Mouse (Mus musculus) forebrain, embryonic 14.5 days (tissue): ENCODE measurements at regions not wholly inside any gene's neighbourhood (a gene's known extent, or its start where the extent isn't known, plus 50 kb on each side); places are given as distances from the start of the nearest gene placed in this dataset.
A peak's percentile ranks its signal among the peaks of the same experiment; 100 is the strongest.

Experiments
- ATAC-seq: fragments of 200-750 bp; cut with Nextera tagmentation; 2 replicates; pipeline ENCODE4 v1.8.0; 2017; ENCODE audit warnings: mild to moderate bottlenecking, moderate library complexity
- DNase-seq: peaks from one replicate; pipeline ENCODE4 v3.0.0-alpha.2; 2015; ENCODE audit warnings: low spot score
- H3K27ac ChIP-seq: fragments of 300-500 bp; sonication (generic); 2 replicates; pipeline ENCODE4 v1.5.1; 2014; ENCODE audit warnings: low read depth, mild to moderate bottlenecking, control low read depth, low read length, moderate library complexity
- H3K27me3 ChIP-seq: fragments of 300-500 bp; sonication (generic); replicated peaks from 2 replicates; pipeline ENCODE4 v1.6.1; 2014; ENCODE audit warnings: low read length, control low read depth, mixed read lengths; ENCODE audit not compliant: control insufficient read depth, insufficient read depth
- H3K36me3 ChIP-seq: fragments of 300-500 bp; sonication (generic); 2 replicates; pipeline ENCODE4 v1.6.1; 2014; ENCODE audit warnings: low read length, control low read depth; ENCODE audit not compliant: control insufficient read depth, insufficient read depth
- H3K4me1 ChIP-seq: fragments of 300-500 bp; sonication (generic); 2 replicates; pipeline ENCODE4 v1.6.1; 2014; ENCODE audit warnings: antibody characterized with exemption, low read length, control low read depth; ENCODE audit not compliant: control insufficient read depth, insufficient read depth
- H3K4me2 ChIP-seq: fragments of 300-500 bp; sonication (generic); 2 replicates; pipeline ENCODE4 v1.6.1; 2014; ENCODE audit warnings: mild to moderate bottlenecking, control low read depth, low read length
- H3K4me3 ChIP-seq: fragments of 300-500 bp; sonication (generic); 2 replicates; pipeline ENCODE4 v1.5.1; 2014; ENCODE audit warnings: low read depth, low read length, control low read depth
- H3K9ac ChIP-seq: fragments of 300-500 bp; sonication (generic); 2 replicates; pipeline ENCODE4 v1.6.1; 2014; ENCODE audit warnings: mild to moderate bottlenecking, low read length, control low read depth, moderate library complexity
- H3K9me3 ChIP-seq: fragments of 300-500 bp; sonication (generic); replicated peaks from 2 replicates; pipeline ENCODE4 v1.6.1; 2016; ENCODE audit warnings: low read length, control low read depth, mixed read lengths; ENCODE audit not compliant: control insufficient read depth
- WGBS: fragments of 180-500 bp; shearing (Covaris S2); extraction: QIAGEN DNeasy Blood & Tissue Kit; methylation state at CpG from one replicate; pipeline ENCODE4 v1.1.7; 2014; 5-methylcytosine and 5-hydroxymethylcytosine counted together

GRCm38 (mm10) chr2:75461019-75461418, 198.0 kb upstream of the Hnrnpa3 start:
- Histone ChIP-seq H3K4me3 (no peak overlapping the region), H3K4me2 (no peak overlapping the region), H3K9me3 (no peaks in the 10 kb centered on the region), H3K9ac (no peak overlapping the region), H3K4me1 (no peaks in the 10 kb centered on the region), H3K27ac (no peak overlapping the region), H3K27me3 (no peaks in the 10 kb centered on the region), H3K36me3 (no peaks in the 10 kb centered on the region)
- WGBS: 70% methylated on average over 5 of the region's 5 CpGs
- no peak for DNase-seq
- ATAC-seq: no peak

DNA sequence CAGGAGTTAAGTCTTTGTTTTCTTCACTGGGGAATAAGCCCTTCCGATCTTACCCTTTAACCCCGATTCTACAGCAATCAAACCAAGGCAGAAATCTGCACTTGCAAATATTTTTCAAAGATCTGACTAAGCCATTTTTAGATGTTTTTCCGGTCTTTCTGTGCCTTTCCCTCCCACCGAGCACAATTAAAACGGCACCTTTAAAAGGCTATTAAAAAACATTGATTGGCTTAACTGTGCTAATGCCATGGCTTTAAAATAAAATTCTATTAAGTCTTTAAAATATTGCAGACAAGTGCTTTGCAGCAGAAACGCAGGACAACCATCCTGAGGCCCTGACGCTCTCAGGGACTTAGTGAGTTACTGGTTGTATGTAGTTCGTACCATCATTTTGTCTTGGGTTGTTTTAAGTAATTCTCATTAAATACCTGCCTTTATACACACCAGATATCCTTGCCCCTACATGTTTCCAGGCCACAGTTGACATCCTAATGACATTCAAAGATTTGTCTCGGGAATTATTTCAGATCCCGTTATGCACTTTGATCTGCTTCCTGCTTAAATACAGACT, 197.6 kb upstream of the Hnrnpa3 start:
- Histone ChIP-seq H3K4me1 (no peaks in the 10 kb centered on the region), H3K36me3 (no peaks in the 10 kb centered on the region), H3K27me3 (no peaks in the 10 kb centered on the region), H3K4me3 (no peak overlapping the region), H3K4me2 (no peak overlapping the region), H3K9me3 (no peaks in the 10 kb centered on the region), H3K27ac (no peak overlapping the region), H3K9ac (no peak overlapping the region)
- no peak for DNase-seq
- ATAC-seq: no peak
- WGBS: 46% methylated on average over 10 of the region's 10 CpGs

DNA sequence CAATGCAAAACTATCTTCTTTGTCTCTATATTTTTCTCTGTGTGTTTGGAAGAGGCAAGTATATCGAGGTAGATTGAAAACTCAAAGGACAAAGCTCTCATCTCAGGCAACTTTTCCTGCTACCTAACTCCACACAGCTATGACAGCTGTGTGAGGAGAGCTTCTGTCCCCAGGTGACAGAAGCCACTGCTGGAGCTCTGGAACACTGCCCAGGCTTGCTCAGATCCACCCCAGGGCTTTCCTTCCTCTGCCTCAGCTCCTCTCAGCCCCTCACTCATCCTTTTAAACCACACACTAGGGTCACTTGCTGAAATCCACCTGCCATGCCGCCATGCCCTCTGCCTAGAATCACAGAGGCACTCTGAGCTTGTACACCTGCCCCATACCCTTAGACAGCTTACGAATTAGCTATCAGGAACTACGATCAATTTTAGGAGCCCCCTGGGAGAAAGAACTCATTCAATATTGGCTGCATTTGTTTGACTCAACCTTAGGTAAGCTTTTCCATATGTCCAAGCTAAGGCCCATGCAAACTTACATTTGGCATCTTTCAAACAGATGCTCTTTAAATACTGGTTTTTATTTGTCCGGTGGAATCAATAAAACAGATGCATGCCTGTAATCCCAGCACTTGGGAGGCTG, 196.9 kb upstream of the Hnrnpa3 start:
- 82% methylated on average over 5 of the region's 5 CpGs for WGBS
- Histone ChIP-seq H3K4me2 (no peak overlapping the region), H3K27me3 (no peaks in the 10 kb centered on the region), H3K36me3 (no peaks in the 10 kb centered on the region), H3K27ac (no peak overlapping the region; the same call in 1 of the 2 replicates), H3K9me3 (no peaks in the 10 kb centered on the region), H3K4me3 (no peak overlapping the region), H3K9ac (no peak overlapping the region), H3K4me1 (no peaks in the 10 kb centered on the region)
- ATAC-seq: no peak
- DNase-seq: no peak

DNA sequence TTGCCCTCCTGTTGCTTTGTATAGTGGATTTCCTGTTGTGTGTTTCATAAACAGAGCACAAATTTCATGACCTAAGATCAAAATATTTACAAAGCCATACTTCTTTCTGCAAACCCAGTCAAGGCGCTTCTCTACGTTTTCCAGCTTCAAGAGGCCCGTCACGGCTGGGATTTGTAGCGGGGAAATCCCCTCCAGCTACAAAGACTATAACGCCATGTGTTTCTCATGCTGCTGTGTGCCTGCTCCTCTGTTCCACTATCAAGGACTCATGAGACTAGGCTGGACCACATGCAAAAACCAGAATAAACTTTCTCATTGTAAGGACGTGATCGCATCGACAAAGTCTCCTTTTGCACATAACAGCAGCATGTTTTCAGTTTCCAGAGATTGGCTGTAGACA, 196.0 kb upstream of the Hnrnpa3 start:
- H3K4me1 ChIP-seq: no peaks in the 10 kb centered on the region
- ATAC-seq (no peak), DNase-seq (no peak)
- no peak overlapping the region for H3K9ac ChIP-seq
- H3K4me2 ChIP-seq: no peak overlapping the region
- H3K36me3 ChIP-seq: no peaks in the 10 kb centered on the region
- H3K27ac ChIP-seq: no peak overlapping the region
- no peak overlapping the region for H3K4me3 ChIP-seq
- 72% methylated on average over 9 of the region's 9 CpGs for WGBS
- H3K9me3 ChIP-seq: no peaks in the 10 kb centered on the region
- no peaks in the 10 kb centered on the region for H3K27me3 ChIP-seq

DNA sequence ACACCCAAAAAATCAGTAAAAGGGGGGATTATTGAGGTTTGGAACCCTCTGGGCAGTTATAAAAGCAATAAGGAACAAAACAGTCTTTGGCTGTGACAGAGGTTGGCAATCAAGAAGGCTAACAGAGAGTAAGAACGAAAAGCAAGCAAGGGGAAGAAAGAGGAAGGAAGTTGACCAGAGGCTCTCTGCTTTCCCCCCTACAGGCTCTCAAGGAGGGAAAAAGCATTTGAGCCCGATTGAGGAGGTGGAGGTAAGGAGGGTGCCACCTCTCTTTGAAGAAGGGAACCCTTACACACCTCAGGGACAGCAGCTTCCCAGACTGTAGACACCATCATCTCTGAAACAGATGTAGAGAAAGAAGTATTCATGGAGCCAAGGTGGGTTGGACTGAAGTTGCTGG, 194.6 kb upstream of the Hnrnpa3 start:
- no peaks in the 10 kb centered on the region for H3K9me3 ChIP-seq
- ATAC-seq: no peak
- no peak overlapping the region for H3K4me3 ChIP-seq
- H3K27me3 ChIP-seq: no peaks in the 10 kb centered on the region
- DNase-seq: no peak
- no peaks in the 10 kb centered on the region for H3K4me1 ChIP-seq
- H3K9ac ChIP-seq: no peak overlapping the region
- no peaks in the 10 kb centered on the region for H3K36me3 ChIP-seq
- WGBS: 58% methylated on average over 2 of the region's 2 CpGs
- no peak overlapping the region for H3K4me2 ChIP-seq
- no peak overlapping the region for H3K27ac ChIP-seq

DNA sequence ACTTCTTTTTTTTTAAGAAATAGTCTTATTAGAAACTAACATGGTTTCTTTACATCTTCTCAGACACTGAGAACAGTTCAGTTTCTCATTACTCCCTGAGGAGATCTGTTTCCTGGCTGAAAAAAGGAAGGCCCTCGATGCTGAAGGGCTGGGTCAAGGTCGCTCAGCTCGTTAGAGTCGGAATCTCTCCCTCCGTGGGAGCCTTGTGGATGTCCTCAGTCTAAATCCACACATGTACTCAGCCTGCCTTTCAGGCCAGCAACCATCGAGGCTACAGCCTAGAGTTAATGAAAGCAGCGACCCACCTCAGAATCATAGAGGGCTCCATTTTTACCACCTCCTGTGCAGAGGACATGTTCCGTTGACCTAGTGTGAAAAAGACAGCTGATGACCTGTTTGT, 190.2 kb upstream of the Hnrnpa3 start:
- Histone ChIP-seq H3K4me2 (no peak overlapping the region), H3K4me1 (peaks cover 9% of the 10 kb centered on the region), H3K36me3 (no peaks in the 10 kb centered on the region), H3K4me3 (no peak overlapping the region), H3K9ac (no peak overlapping the region), H3K9me3 (no peaks in the 10 kb centered on the region), H3K27ac (no peak overlapping the region), H3K27me3 (no peaks in the 10 kb centered on the region)
- 68% methylated on average over 8 of the region's 8 CpGs for WGBS
- ATAC-seq (no peak), DNase-seq (no peak)

DNA sequence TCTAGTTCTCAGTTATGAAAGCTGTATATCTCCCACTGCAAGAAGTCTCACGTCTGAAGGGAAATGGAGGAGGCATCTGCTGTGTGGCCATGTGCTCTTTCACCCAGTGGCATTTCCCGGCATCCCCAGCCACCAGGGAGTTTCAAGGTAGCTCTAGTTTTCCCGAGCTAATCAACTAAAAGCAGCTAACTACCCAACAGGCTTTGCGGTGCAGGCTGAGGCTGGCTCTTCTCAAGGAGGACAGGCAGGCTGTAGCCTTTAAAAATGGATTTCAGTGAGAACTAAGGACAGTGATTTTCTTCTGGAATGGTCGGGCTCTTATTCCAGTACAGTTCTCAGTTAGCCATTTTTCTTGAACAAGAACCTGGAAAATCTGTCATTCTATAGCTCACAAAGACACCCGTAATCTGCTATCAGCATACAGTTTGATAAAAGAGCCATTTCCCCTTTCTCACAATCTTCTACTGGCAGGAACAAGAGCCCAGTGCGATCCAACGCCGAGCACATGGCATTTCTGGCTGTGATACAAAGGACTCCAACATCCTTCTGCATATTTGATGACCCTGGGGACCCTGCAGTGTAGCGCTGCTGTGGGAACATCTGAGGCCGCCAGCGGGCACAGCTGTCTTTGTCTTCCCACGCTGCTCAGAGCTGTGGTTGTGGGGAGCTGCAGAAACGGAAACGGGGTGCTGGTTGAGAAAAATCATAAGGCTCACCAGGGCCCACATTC, 188.9 kb upstream of the Hnrnpa3 start:
- 30% methylated on average over 15 of the region's 15 CpGs for WGBS
- H3K4me1 ChIP-seq: peaks cover 9% of the 10 kb centered on the region
- peak; percentile 86 for ATAC-seq
- H3K36me3 ChIP-seq: no peaks in the 10 kb centered on the region
- peak overlapping the region; percentile 84 for H3K27ac ChIP-seq
- H3K4me3 ChIP-seq: no peak overlapping the region
- H3K9ac ChIP-seq: peak overlapping the region; percentile 2; the same call in 1 of the 2 replicates
- no peaks in the 10 kb centered on the region for H3K9me3 ChIP-seq
- H3K4me2 ChIP-seq: peak overlapping the region; percentile 29; the same call in 1 of the 2 replicates
- peak; percentile 80 for DNase-seq
- no peaks in the 10 kb centered on the region for H3K27me3 ChIP-seq

DNA sequence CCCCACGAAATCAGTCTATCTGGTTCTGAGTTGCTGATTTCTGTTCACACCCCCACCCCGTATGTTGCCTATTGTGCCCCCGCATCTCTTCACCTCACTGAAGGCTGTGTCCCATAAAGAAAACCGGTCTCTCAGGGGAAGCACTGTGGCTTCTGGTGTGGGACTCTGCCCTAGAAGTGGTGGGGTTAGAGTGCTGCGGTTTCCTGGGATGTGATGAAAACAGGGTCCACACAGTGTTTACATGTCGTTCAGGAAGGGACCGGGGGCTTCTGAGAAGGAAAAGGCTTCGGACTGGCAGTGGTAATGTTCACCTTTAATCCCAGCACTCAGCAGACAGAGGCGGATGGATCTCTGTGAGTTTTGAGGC, 188.4 kb upstream of the Hnrnpa3 start:
- H3K9me3 ChIP-seq: no peaks in the 10 kb centered on the region
- H3K36me3 ChIP-seq: no peaks in the 10 kb centered on the region
- H3K4me3 ChIP-seq: no peak overlapping the region
- peak overlapping the region; percentile 84 for H3K27ac ChIP-seq
- no peak for DNase-seq
- H3K4me2 ChIP-seq: no peak overlapping the region
- peak; percentile 54 for ATAC-seq
- WGBS: 57% methylated on average over 9 of the region's 9 CpGs
- peak overlapping the region; percentile 2; the same call in 1 of the 2 replicates for H3K9ac ChIP-seq
- H3K4me1 ChIP-seq: peaks cover 9% of the 10 kb centered on the region
- H3K27me3 ChIP-seq: no peaks in the 10 kb centered on the region

- Histone ChIP-seq H3K9me3 (no peaks in the 10 kb centered on the region), H3K27me3 (no peaks in the 10 kb centered on the region), H3K36me3 (no peaks in the 10 kb centered on the region), H3K4me3 (no peak overlapping the region), H3K4me2 (no peak overlapping the region), H3K4me1 (peaks cover 9% of the 10 kb centered on the region), H3K27ac (no peak overlapping the region), H3K9ac (no peak overlapping the region)
- DNase-seq (no peak), ATAC-seq (no peak)
- 92% methylated on average over 9 of the region's 9 CpGs for WGBS
Observed at GRCm38 (mm10) chr2:75472489-75472888, 186.6 kb upstream of the Hnrnpa3 start.
